Mouse (Mus musculus): Measurements from ENCODE around the gene Mboat1.
A peak's percentile ranks its signal among the peaks of the same experiment; 100 is the strongest.

Gene Mboat1

DNA sequence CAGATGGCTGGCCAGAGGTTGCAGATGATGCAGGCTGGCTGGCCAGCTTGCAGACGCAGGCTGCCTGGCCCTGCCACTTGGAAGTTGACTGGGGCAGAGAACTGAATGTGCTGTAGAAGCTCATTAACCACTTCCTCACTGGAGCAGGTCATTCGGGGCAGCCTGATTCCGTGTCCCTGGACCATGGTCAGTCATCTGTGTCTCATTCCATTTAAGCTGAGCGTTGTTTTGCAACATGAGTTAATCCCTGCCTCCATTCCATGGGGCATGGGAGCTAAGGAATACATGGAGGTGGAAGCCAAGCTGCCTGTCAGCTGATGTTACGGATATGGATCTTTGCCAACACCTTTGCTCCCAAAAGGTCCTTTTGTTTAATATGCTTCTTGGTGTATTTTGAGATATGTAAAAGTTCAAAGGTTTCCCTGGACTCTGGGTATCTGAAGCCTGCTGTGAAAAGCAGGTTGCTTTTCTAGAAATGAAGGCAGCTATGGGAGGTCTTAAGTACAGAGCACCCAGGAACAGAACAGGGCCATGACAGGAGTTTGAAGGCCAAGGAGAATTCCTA is 114.1 kb downstream of the Mboat1 start:
- no peak for DNase-seq (ENCODE audit: low spot score in 2 of 2)

DNA sequence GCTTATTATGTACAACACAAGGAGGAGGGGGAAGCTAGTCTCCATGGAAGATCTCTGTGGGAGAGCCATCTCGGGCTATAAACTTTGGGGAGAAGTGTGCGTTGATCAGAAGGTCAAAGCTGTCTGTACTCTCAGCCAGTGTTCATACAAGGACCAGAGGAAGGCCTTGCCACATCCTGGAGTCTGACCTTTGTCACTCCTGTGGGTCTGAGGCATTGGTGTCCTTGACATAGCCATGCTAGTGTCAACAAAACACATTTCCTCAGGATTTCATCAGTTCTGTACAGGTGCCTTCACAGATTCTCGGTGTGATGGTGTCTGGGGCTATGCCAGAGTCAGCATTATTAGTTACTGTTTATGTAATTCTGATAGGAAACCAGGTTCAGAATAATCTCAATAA is 115.1 kb downstream of the Mboat1 start:
- DNase-seq (ENCODE audit: low spot score in 2 of 2) = no peak

DNA sequence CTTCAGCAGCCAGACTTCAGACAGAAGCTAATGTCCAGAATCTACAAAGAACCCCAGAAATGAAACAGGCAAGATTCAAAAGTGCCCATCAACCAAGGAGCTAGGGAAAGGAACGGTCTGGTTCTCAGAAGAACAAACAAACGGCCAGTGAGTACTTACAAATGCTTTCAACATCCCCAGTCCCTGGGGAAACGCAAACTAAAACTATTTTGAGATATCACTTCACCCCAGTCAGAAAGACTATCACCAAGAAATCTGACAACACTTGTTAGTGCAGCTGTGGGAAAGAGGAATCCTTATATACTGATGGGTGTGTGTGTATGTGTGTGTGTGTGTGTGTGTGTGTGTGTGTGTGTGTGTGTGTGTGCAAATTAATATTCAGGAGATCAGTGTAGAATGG is 116.4 kb downstream of the Mboat1 start:
- no peak for DNase-seq (ENCODE audit: low spot score in 2 of 2)

DNA sequence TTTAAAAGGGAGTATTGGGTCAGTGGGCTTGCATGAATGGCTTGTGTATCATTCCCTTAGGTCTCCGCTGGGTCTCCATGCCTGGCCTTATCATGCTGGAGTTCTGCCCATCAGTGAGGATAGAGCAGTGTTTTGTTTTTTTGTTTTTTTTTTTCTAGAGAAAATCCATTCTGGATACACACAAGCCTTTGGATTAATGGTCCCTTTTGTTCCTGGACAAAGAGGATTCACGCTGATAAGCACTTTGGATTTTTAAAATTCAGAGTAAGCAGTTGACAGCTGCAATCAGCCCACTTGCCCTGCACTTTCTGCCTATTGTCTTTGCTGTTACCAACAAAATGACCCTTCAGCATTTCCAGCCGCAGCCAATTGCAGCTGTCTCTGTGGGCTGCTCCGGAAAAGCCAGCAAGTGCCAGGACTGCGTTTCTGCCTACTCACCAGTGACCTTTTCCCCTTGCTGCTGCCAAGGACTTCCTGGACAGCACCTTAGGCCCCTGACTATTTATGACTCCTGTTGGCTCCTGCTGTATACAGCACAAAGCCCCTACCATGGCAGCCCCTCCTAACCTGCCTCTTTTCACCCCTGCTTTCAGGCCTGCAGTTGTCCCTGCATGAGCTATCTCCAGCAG is 117.5 kb downstream of the Mboat1 start:
- no peak for DNase-seq (ENCODE audit: low spot score in 2 of 2)

DNA sequence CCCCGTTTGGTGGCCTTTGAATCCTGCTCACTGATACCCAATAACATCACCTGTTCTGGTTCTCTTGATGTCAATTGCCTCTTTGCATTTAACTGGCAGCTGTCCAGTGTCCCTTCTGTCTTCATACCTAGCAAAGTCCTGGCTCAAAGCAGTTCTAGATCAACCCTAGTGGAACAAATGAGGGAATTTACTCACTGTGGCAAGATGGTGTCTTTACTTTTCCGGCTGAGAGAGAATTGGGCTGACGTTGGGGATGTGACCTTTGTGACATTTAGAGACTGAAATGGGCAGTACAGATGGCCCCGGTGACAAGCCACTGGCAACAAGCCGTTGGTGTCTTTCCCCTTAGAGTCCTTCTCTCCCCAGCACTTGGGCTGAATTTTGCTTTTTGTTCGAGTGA is 118.1 kb downstream of the Mboat1 start:
- DNase-seq (ENCODE audit: low spot score in 2 of 2) = no peak

DNA sequence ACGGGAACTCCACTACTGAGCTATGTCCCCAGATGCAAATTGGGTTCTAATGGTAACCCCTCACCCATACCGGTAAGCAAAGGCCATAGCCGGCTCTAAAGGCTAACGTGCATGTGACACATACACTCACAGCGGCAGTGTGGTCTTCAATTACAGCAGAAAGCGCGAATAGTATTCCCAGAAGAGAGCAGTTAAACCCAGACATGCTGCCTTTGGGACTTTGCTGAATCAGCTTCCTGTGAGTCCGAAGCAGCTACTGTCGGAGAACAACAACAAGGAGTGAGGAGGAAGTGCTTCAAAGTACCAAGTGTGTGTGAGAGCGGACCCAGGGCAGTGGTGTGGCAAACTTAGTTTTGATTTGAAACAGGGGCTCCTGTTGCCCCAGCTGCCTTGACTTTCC is 122.5 kb downstream of the Mboat1 start:
- DNase-seq (ENCODE audit: low spot score in 2 of 2) = no peak

DNA sequence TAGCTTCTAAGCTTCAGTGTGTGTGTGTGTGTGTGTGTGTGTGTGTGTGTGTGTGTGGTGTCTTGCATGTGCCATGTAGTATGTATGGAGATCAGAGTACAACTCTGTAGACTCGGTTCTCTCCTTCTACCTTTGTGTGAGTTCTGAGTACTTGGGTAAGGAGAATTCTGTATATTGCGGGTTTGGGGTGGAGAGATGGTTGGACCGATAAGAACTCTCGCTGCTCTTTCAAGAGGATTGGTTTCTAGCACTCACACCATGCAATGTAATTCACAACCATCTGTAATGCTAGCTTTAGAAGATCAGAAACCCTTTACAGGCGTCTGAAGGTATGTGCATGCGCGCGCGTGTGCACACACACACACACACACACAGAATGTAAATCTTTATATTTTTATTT is 123.0 kb downstream of the Mboat1 start:
- no peak for DNase-seq (ENCODE audit: low spot score in 2 of 2)

DNA sequence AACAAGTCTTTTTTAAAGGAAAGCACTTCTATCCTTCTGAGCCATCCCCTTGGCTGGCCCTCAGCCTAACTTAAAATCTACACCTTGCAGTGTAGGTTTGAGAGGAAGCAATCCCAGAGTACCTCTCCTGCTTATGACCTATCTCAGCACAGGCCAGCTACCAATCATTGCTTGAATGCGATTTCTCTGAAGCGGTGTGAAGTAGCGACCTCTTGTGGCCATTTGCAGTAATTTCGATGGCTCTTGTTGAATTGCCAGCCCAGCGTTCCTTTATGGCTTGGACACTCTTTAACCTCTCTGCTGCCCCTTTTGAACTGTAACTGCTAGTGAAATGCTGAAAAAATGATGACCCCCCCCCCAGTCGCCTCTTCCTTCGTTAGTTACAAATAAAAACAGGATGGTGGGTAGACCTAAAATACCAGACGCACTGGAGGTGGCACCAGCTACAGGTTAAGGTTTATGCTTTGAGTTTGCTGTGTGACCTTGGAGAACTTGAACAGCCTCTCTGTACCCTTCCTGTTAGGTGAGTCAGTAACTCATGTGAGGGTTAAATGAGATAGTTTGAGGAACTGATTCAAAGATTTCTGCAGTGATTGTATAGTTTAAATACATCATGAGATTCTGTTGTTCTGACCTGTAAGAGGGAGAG is 123.7 kb downstream of the Mboat1 start:
- DNase-seq (ENCODE audit: low spot score in 2 of 2) = peak; percentile 57 to 71

DNA sequence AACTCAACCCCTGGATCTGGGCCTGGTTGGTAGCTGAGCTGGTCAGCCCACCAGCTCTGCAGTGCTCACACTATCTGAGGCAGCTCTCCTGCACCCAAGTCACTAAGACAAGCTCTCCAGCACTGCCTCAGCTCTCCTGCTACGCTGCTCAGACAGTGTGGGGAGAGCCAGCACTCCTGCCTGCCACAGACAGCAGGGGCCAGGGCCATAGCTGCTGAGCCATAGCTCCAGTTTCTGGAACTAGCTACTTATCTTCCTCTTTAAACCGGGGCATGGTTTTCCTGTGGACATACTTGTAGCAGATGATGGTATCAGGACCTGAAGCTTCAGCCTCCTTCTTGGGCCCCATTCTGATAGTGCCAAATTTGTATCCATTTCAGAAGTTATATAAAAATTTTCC is 127.4 kb downstream of the Mboat1 start:
- DNase-seq (ENCODE audit: low spot score in 2 of 2) = no peak

DNA sequence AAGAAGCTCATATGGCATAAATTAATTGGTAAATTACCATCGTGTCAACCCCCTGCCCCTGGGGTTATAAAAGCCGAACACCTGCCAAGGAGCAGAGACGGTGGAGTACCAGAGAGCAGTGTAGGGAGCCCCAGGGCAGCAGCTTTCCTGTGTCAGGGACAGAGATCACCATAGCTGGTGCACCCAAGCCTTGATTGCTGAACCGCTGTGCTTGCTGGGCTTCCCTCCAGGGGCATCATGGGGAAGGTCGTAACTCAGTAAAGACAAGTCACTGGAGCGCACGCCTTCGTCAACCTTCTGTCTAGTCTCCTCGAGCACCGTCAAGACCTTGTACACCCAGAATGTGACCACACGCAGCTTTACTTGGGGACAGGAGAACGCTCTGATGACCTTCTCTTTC is 128.0 kb downstream of the Mboat1 start:
- no peak for DNase-seq (ENCODE audit: low spot score in 2 of 2)

DNA sequence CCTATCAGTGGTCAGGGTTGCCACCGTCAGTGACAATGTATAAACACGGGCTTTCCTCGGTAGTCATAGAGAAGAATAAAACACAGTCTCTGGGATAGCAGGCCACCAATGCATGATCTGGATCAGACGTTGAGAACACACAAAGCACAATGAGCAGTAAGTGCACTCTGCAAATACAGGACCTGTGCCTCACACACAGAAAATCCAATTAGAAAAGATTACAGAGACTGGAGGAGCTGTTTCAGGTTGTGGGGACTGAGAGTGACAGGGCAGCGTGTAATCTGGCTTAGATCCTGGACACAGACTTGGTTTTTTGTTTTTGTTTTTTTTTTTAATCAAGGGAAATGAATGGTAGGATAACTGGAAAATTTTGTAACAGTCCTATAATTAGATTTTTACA is 128.5 kb downstream of the Mboat1 start:
- no peak for DNase-seq (ENCODE audit: low spot score in 2 of 2)

DNA sequence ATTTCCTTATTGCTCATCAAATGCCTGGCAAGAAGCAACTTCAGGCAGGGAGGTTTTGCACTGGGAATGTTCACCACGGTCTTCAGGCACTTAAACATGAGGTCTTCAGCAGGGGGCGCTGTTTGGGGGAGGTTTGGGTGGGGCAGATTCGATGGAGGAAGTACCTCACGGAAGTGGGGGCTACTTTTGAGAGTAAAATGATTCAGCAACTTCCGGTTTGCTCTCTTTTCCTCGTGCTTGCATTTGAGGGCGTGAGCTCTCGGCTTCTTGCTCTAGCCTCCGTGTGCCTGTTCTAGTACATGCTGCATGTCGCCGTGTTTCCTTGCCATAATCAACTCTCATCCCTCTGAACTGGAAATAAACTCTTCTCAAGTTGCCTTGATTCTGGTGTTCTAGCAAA is 129.7 kb downstream of the Mboat1 start:
- DNase-seq (ENCODE audit: low spot score in 2 of 2) = no peak

DNA sequence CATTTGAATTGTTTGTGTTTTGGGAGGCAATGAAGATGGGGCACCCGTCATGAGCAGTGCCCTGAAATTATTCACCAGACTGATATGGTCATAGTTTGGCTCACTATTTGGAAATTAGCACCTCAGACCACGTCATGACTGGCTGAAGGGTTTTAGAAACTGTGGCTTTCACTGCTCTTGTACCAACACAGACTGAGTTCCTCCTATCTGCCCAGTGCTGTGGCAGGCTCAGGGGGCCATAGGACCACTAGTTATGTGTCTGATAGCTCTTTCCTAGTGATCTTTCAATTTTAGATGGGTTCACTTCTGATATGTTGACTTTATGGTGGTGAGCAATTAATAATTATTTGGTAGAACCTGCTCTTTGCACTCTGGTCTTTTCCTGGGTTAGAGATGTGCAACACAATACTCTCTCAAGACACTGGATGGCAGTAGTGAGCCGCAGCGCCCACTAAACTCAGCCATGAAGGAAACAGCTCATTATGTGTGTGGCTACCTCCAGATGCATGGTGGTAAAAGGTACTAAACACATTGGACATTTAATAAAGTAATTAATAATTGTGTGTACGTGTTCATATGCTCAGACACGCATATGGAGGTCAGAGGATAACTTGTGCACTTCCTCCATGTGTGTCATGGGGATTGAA is 135.9 kb downstream of the Mboat1 start:
- peak in 1 of 2 experiments; percentile 13 for DNase-seq (ENCODE audit: low spot score in 2 of 2)

All from frontal cortex, postnatal 14 days (tissue).